Mouse (Mus musculus) megakaryocyte, embryonic 14.5 days (primary cell): ENCODE results near the gene Irak3.

Source experiments
- FLI1 ChIP-seq: IDR thresholded peaks from 2 replicates; pipeline ENCODE4 v1.6.1; 2012; ENCODE audit warnings: low read length, inconsistent platforms, mixed read lengths
- GATA1 ChIP-seq: IDR thresholded peaks from 3 replicates; pipeline ENCODE4 v1.6.1; 2012; ENCODE audit warnings: mixed read lengths, low read length, inconsistent platforms, borderline replicate concordance

DNA sequence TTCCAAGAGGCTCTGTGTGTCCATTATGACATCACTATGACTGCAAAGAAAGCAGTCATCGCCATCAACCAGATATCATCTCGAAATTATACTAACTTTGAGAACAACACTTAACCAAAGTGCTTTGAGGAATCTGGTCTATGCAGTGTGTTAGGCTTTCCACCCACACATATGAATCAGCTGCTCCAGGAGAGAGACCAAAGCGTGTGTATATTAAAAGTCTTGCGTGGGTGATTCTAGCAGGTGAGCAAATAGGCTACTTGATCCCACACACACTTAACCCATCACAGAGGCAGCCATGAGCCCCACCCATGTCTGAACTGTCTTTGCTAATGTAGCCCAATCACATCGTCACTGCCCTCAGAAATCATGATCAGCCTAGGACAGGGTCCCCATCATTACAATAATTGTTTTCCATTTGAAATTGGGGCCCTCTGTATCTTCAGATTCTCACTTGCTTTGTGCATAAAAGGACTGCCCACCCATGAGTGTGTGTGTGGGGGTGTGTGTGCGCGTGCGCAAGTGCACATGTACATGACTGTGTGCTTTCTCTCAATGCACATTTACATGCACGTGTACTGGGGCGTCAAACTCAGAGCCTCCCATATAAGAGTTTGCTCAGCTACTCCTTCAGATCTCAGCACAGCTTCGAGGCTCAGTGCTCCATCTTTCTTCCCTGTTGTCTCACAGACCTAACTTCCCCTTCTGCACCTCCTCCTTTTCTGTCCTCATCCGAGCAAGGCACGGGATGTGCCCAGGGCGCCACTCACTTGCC is 4.7 kb downstream of the Irak3 start:
- no peak for TF ChIP-seq GATA1
- TF ChIP-seq FLI1 = no peak
